Mouse (Mus musculus) frontal cortex, adult 2 months (tissue): Measurements from ENCODE around the gene Tspan3. TPM values are rescaled to one million over a fixed set of nuclear protein-coding genes. Genes with fewer than 3 reads are reported as not detected.
A peak's percentile ranks its signal among the peaks of the same experiment; 100 is the strongest.

Source experiments
- DNase-seq, 2 experiments: peaks; one replicate each; pipeline ENCODE4 v3.0.0; 2022; ENCODE audit warnings: low spot score in 1 of 2; ENCODE audit errors: extremely low spot score in 1 of 2
- polyA plus RNA-seq: library from polyadenylated mRNA; depleted of rRNA; stranded (reverse); fragments of >200 nt; gene quantifications from 2 replicates; pipeline ENCODE4 v1.2.3, GENCODE M21; 2012

The Tspan3 gene
- polyA plus RNA-seq, 1 experiment, result 493 TPM

- DNase-seq, result peak in 1 of 2 experiments; percentile 44
Observed at GRCm38 (mm10) chr9:56159456-56159855, 5.8 kb downstream of the Tspan3 start.

GRCm38 (mm10) chr9:56158077-56158476, 7.2 kb downstream of the Tspan3 start:
- no peak for DNase-seq

- no peak for DNase-seq
Observed at GRCm38 (mm10) chr9:56154572-56154971, 10.7 kb downstream of the Tspan3 start.

- DNase-seq, result no peak
Observed at GRCm38 (mm10) chr9:56152482-56153007, 12.7 kb downstream of the Tspan3 start.

GRCm38 (mm10) chr9:56151745-56152481, 13.4 kb downstream of the Tspan3 start:
- DNase-seq, result peak in 1 of 2 experiments; percentile 69

- DNase-seq, result no peak
Observed at GRCm38 (mm10) chr9:56146326-56146923, 18.9 kb downstream of the Tspan3 start.

- DNase-seq, result no peak
Observed at GRCm38 (mm10) chr9:56144366-56145003, 20.8 kb downstream of the Tspan3 start.

GRCm38 (mm10) chr9:56141776-56142175, 23.5 kb downstream of the Tspan3 start:
- no peak for DNase-seq

- no peak for DNase-seq
Observed at GRCm38 (mm10) chr9:56135590-56136197, 29.6 kb downstream of the Tspan3 start.

GRCm38 (mm10) chr9:56134614-56135013, 30.7 kb downstream of the Tspan3 start:
- DNase-seq, result peak in 1 of 2 experiments; percentile 65

GRCm38 (mm10) chr9:56133970-56134369, 31.3 kb downstream of the Tspan3 start:
- no peak for DNase-seq

GRCm38 (mm10) chr9:56131813-56132525, 33.3 kb downstream of the Tspan3 start:
- DNase-seq, result no peak

- no peak for DNase-seq
Observed at GRCm38 (mm10) chr9:56130536-56130935, 34.7 kb downstream of the Tspan3 start.

GRCm38 (mm10) chr9:56129951-56130350, 35.3 kb downstream of the Tspan3 start:
- no peak for DNase-seq

- peak; percentile 56 to 58 for DNase-seq
Observed at GRCm38 (mm10) chr9:56128331-56128730, 36.9 kb downstream of the Tspan3 start.

GRCm38 (mm10) chr9:56126453-56127173, 38.7 kb downstream of the Tspan3 start:
- DNase-seq, result no peak

- no peak for DNase-seq
Observed at GRCm38 (mm10) chr9:56124561-56124960, 40.7 kb downstream of the Tspan3 start.

- no peak for DNase-seq
Observed at GRCm38 (mm10) chr9:56123613-56124012, 41.7 kb downstream of the Tspan3 start.

- peak in 1 of 2 experiments; percentile 73 for DNase-seq
Observed at GRCm38 (mm10) chr9:56122973-56123372, 42.3 kb downstream of the Tspan3 start.

GRCm38 (mm10) chr9:56121097-56121496, 44.2 kb downstream of the Tspan3 start:
- DNase-seq, result peak in 1 of 2 experiments; percentile 58
